Mouse (Mus musculus) limb, embryonic 10.5 days (tissue): ENCODE data around the gene Sde2. TPM values are rescaled to one million over a fixed set of nuclear protein-coding genes. Genes with fewer than 3 reads are reported as not detected.

Source experiments
- DNase-seq: peaks from one replicate; pipeline ENCODE4 v3.0.0-alpha.2; 2017; ENCODE audit warnings: low spot score
- H3K27ac ChIP-seq: fragments of 300-500 bp; sonication (generic); 2 replicates; pipeline ENCODE4 v1.5.1; 2016; ENCODE audit warnings: mild to moderate bottlenecking
- H3K27me3 ChIP-seq: fragments of 300-500 bp; sonication (generic); 2 replicates; pipeline ENCODE4 v1.6.1; 2016; ENCODE audit warnings: low read depth, mild to moderate bottlenecking; ENCODE audit not compliant: poor library complexity, severe bottlenecking
- H3K36me3 ChIP-seq: fragments of 300-500 bp; sonication (generic); 2 replicates; pipeline ENCODE4 v1.6.1; 2016; ENCODE audit warnings: mild to moderate bottlenecking, moderate library complexity
- H3K4me1 ChIP-seq: fragments of 300-500 bp; sonication (generic); 2 replicates; pipeline ENCODE4 v1.6.1; 2016
- H3K4me3 ChIP-seq: fragments of 300-500 bp; sonication (generic); 2 replicates; pipeline ENCODE4 v1.5.1; 2016; ENCODE audit warnings: mild to moderate bottlenecking, moderate library complexity
- H3K9me3 ChIP-seq: fragments of 300-500 bp; sonication (generic); replicated peaks from 2 replicates; pipeline ENCODE4 v1.6.1; 2016; ENCODE audit warnings: mild to moderate bottlenecking
- WGBS: fragments of 180-500 bp; shearing (Covaris S2); methylation state at CpG from one replicate; pipeline ENCODE4 v1.1.7; 2016; 5-methylcytosine and 5-hydroxymethylcytosine counted together
- polyA plus RNA-seq: library from polyadenylated mRNA; unstranded; fragments of >200 nt; fragmentation: Nextera tagmentation; extraction: Ambion mirVana; gene quantifications from 2 replicates; pipeline ENCODE4 v1.2.1, GENCODE M21; 2016

Sde2 gene
- polyA plus RNA-seq, 1 experiment from 2014 or later = 50.8 TPM

DNA sequence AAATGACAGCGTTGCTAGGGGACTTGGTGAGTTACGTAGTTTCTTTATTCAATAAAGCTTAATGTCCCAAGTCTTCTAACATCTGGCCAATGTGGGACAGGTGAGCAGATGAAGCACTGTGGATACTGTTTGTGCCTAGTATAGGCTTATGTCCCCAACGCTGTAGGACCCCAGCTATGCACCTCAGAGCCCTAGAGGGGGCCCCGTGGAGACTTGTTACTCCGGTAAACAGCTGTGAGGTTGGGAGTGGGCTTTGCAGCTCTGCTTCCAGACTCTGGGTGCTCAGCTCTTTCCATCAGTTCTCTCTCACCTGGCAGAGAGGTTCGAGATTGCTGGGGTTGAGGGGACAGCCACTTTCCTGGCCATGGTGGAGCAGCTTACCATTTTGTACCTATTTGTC lies 54.4 kb downstream of the Sde2 start:
- DNase-seq = no peak
- H3K27ac ChIP-seq = peak overlapping the region; percentile 26
- H3K9me3 ChIP-seq = no peaks in the 10 kb centered on the region
- WGBS = 70% methylated on average over 6 of the region's 6 CpGs
- H3K27me3 ChIP-seq = no peaks in the 10 kb centered on the region
- H3K4me3 ChIP-seq = peak overlapping the region; percentile 76
- peaks cover 45% of the 10 kb centered on the region for H3K36me3 ChIP-seq
- peaks cover 25% of the 10 kb centered on the region for H3K4me1 ChIP-seq

DNA sequence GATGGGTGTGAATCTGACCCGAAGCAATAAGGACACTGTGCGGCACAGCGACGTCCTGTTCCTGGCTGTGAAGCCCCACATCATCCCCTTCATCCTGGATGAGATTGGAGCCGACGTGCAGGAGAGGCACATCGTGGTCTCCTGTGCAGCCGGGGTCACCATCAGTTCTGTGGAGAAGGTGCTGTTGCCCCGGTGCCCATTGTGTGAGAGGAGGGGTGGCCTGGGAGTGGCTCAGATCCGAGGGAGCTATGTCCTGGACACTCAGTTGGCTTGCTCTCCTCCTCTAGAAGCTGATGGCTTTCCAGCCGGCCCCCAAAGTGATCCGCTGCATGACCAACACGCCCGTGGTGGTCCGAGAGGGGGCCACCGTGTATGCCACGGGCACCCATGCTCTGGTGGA lies 54.9 kb downstream of the Sde2 start:
- Histone ChIP-seq H3K27me3 (no peaks in the 10 kb centered on the region), H3K4me3 (peak overlapping the region; percentile 76), H3K9me3 (no peaks in the 10 kb centered on the region), H3K4me1 (peaks cover 26% of the 10 kb centered on the region), H3K36me3 (peaks cover 45% of the 10 kb centered on the region), H3K27ac (peak overlapping the region; percentile 26; the same call in 1 of the 2 replicates)
- WGBS = 96% methylated on average over 17 of the region's 17 CpGs
- DNase-seq = no peak

DNA sequence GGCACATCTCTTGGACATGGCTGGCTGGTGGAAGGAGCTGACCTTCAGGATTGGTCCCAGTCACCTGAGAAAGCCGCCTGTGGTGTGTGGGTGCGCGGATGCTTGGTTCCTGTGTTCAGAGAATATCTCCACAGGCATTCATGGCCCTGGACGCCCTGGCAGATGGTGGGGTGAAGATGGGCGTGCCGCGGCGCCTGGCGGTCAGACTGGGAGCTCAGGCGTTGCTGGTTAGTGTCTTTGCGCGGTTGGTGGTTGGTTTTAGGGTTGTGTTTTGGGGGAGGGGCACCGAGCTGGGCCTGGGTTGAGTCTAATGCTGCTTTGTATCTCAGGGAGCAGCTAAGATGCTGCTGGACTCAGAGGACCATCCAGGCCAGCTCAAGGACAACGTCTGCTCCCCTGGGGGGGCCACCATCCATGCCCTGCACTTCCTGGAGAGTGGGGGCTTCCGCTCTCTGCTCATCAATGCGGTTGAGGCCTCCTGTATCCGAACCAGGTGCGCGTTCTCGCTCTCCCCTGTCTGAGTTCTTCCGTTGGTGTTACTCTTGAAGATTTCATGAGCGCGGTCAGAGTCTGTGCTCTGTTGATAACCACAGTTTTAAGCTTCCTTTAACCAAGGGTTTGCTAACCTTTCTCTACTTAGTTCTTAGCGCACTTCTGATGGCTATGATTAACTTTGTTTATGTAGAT lies 55.7 kb downstream of the Sde2 start:
- H3K4me3 ChIP-seq = peak overlapping the region; percentile 76; the same call in 1 of the 2 replicates
- H3K27me3 ChIP-seq = no peaks in the 10 kb centered on the region
- no peaks in the 10 kb centered on the region for H3K9me3 ChIP-seq
- WGBS = 94% methylated on average over 24 of the region's 24 CpGs
- no peak for DNase-seq
- no peak overlapping the region for H3K27ac ChIP-seq
- H3K4me1 ChIP-seq = peaks cover 33% of the 10 kb centered on the region
- peaks cover 45% of the 10 kb centered on the region for H3K36me3 ChIP-seq

DNA sequence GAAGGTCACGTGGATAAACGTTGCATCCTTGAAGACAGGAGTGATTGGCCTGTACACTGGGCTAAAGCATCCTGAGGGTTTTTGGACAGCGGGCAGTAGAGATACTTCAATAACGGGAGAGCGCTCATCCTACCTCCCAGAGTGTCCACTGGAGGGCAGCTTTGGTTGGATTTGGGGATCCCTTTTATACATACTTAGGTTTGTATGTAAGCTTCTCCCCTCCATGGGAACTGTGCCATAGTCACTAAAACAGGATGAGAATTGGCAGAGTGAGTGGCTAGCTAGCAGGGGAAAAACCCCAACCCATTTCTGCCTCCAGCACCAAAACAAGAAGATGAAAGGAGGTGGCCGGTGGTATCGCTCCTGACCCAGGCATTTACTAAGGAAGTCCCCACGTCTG lies 60.2 kb downstream of the Sde2 start:
- Histone ChIP-seq H3K4me3 (peak overlapping the region; percentile 32), H3K27ac (peak overlapping the region; percentile 46; the same call in 1 of the 2 replicates), H3K27me3 (0 out of 2 replicates have a peak, but pooled peaks cover 4% of the 10 kb centered on the region), H3K9me3 (no peaks in the 10 kb centered on the region), H3K4me1 (peaks cover 35% of the 10 kb centered on the region), H3K36me3 (peaks cover 36% of the 10 kb centered on the region)
- WGBS = 49% methylated on average over 8 of the region's 8 CpGs
- no peak for DNase-seq

DNA sequence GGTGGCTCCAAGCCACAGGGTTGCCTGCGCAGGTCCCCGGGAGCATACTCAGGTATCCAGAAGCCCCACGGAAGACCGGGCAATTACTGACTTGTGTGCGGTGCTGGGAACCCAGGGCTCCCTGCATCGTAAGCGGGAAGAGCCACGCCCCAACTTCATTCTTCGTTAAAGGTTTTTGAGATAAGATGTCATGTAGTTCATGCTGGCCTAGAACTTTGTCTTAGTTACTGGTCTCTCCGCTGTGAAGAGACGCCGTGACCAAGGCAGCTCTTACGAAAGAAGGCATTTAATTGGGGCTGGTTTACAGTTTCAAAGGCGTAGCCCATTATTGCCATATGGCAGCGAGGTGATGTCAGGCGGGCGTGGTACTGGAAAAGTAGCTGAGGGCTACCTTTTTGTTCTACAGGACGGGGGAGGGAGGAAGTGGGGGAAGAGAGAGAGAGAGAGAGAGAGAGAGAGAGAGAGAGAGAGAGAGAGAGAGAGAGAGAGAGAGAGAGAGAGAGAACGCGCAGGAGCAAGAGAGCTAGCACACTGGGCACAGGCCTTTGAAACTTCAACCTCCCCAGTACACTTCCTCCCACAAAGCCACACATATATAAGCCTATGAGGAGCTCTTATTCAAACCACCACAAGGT lies 60.8 kb downstream of the Sde2 start:
- H3K4me3 ChIP-seq = peak overlapping the region; percentile 32
- H3K27ac ChIP-seq = peak overlapping the region; percentile 46
- DNase-seq = peak; percentile 36
- H3K36me3 ChIP-seq = peaks cover 30% of the 10 kb centered on the region
- H3K4me1 ChIP-seq = peaks cover 32% of the 10 kb centered on the region
- H3K27me3 ChIP-seq = 0 out of 2 replicates have a peak, but pooled peaks cover 4% of the 10 kb centered on the region
- WGBS = 47% methylated on average over 20 of the region's 20 CpGs
- no peaks in the 10 kb centered on the region for H3K9me3 ChIP-seq

DNA sequence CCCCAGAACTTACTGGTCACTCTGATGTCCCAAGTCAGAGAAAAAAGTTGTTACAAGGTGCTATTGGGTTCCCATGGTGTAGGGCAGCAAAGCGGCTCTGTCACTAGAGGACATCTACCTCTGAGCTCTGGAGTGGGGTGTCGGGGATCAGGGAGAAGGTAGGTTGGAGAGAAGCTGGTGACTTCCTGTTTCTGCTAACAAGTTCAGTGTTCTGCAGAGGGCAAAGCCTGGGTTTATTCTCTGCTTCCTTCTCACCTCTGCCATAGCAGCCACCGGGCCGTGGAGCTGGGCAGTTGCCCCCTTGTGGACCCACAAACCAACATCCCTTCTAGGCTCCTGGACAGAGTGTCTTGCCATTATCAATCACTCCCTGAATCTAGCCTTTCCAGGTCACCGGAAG lies 61.9 kb downstream of the Sde2 start:
- H3K36me3 ChIP-seq = peaks cover 19% of the 10 kb centered on the region
- 0 out of 2 replicates have a peak, but pooled peaks cover 4% of the 10 kb centered on the region for H3K27me3 ChIP-seq
- no peak for DNase-seq
- H3K9me3 ChIP-seq = no peaks in the 10 kb centered on the region
- no peak overlapping the region for H3K4me3 ChIP-seq
- WGBS = 82% methylated on average over 5 of the region's 5 CpGs
- H3K27ac ChIP-seq = peak overlapping the region; percentile 11; the same call in 1 of the 2 replicates
- H3K4me1 ChIP-seq = peaks cover 36% of the 10 kb centered on the region

DNA sequence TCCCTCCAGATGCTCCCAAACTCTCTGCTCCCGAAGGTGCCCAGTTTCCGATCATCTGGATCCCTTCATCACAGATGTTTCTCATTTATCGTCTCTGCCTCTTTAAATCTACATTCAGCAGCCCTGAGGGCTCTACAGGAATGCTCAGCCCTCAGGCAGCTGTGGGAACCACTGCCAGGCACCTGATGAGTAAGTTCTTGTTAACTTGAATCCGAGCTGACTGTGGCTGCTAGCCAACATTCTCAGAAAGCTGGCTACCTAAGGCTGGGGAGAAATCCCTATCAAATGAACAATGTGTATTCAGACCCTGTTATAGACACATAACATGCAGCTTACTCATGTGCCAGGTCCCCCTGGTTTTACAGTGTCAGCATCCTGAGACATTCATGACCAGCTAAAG lies 62.9 kb downstream of the Sde2 start:
- Histone ChIP-seq H3K27ac (no peak overlapping the region; the same call in 1 of the 2 replicates), H3K36me3 (peaks cover 9% of the 10 kb centered on the region), H3K4me3 (no peak overlapping the region), H3K9me3 (no peaks in the 10 kb centered on the region), H3K4me1 (peaks cover 39% of the 10 kb centered on the region), H3K27me3 (0 out of 2 replicates have a peak, but pooled peaks cover 4% of the 10 kb centered on the region)
- 32% methylated on average over 4 of the region's 4 CpGs for WGBS
- peak; percentile 37 for DNase-seq

DNA sequence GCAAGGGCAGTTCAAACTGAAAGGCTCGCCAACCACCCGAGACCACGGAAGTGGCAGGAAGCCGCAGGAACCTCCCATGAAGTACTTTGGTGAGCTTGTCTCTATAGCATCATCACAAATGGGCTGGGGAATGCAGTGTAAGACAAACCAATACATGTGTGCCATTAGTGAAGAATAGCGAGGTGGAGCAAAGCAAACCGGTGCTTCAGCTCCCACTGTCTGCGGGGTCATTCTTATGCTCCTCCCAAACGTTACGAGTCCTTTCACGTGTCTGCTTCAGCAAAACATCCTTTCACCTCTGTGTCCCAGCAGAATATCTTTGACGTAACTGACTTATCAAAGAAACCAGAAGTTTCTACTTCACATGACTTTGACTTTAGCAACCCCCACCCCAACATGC lies 65.5 kb downstream of the Sde2 start:
- Histone ChIP-seq H3K36me3 (no peaks in the 10 kb centered on the region), H3K4me3 (no peak overlapping the region), H3K9me3 (no peaks in the 10 kb centered on the region), H3K27ac (no peak overlapping the region), H3K4me1 (peaks cover 38% of the 10 kb centered on the region), H3K27me3 (0 out of 2 replicates have a peak, but pooled peaks cover 4% of the 10 kb centered on the region)
- DNase-seq = no peak
- 92% methylated on average over 11 of the region's 11 CpGs for WGBS

DNA sequence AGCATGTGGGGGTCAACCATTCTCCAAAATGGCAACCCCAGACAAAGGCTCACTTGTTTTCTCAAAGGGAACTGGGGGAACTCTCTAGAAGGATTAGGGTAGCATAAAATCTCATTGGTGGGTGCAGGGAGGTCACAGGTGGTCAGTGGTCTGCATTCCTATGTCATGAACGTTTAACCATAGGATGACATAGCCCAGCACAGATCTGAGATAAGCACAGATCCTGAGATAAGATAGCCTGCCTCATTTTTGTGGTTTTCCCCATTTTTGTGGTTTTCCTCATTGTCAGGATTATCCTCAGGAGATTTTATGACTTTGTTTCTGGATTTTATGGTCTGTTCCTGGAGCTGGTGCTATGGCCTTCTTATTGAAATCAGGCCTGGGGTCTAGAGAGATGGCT lies 66.1 kb downstream of the Sde2 start:
- Histone ChIP-seq H3K27me3 (0 out of 2 replicates have a peak, but pooled peaks cover 4% of the 10 kb centered on the region), H3K4me1 (peaks cover 31% of the 10 kb centered on the region), H3K36me3 (no peaks in the 10 kb centered on the region), H3K27ac (no peak overlapping the region), H3K4me3 (no peak overlapping the region), H3K9me3 (no peaks in the 10 kb centered on the region)
- 45% methylated on average over 1 of the region's 1 CpGs for WGBS
- DNase-seq = no peak

Other genes with a start within 250 kb of the Sde2 start
- gene Lin9, start 210.0 kb upstream of the Sde2 start, polyA plus RNA-seq = 18.3 and 24.9 TPM in 2 replicates
- 0.09 and 0.28 TPM in 2 replicates for gene Mixl1, start 154.1 kb upstream of the Sde2 start, polyA plus RNA-seq
- gene Acbd3, start 125.1 kb upstream of the Sde2 start, polyA plus RNA-seq = 17.0 and 19.2 TPM in 2 replicates
- 2,611 and 2,929 TPM in 2 replicates for gene H3f3a, start 37.2 kb upstream of the Sde2 start, polyA plus RNA-seq
- gene Lefty2, start 42.0 kb downstream of the Sde2 start, polyA plus RNA-seq = not detected in 2 replicates
- gene Pycr2, start 53.2 kb downstream of the Sde2 start, polyA plus RNA-seq = 163 and 166 TPM in 2 replicates
- 0.23 and 0.33 TPM in 2 replicates for gene Lefty1, start 83.9 kb downstream of the Sde2 start, polyA plus RNA-seq
- gene Tmem63a, start 91.2 kb downstream of the Sde2 start, polyA plus RNA-seq = 2.9 and 6.2 TPM in 2 replicates
- gene Ephx1, start 169.8 kb downstream of the Sde2 start, polyA plus RNA-seq = 0.87 and 1.4 TPM in 2 replicates
- not detected in 2 replicates for gene 9130409I23Rik, start 200.1 kb downstream of the Sde2 start, polyA plus RNA-seq